Mouse (Mus musculus) E14TG2a.4 (cell line): ENCODE results near the gene Gm11042.

Experiments used
- CTCF ChIP-seq: conservative IDR thresholded peaks from 2 replicates; pipeline ENCODE4 v1.5.1; 2014; ENCODE audit warnings: low read length
- POU5F1 ChIP-seq: IDR thresholded peaks from 2 replicates; pipeline ENCODE4 v1.6.1; 2014; ENCODE audit warnings: low read length, borderline replicate concordance

DNA sequence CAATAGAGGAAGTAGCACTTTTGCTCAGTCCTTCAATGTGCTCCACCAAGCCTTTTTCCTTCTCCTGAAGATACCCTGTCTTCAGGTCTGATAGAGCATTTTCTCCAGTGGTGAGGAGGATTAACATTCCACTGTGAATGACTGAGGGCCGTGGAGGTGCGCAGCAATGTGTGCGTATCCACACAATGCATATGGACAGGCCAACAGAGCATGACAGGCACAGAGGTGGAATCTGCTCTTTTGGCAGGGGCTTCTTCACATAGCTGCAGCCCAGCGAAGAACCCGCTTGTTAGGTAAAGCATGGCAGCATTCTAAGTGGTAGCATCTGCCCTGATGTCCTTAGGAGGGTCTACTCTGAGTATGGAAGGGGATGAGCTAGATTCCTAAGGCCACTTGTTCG, 17.5 kb upstream of the Gm11042 start:
- TF ChIP-seq CTCF (no peak), POU5F1 (no peak)
